Mouse (Mus musculus) gastrocnemius, postnatal 25 days (tissue): Measurements from ENCODE around the gene Mrps16. TPM values are rescaled to one million over a fixed set of nuclear protein-coding genes. Genes with fewer than 3 reads are reported as not detected.

ENCODE experiments used
- DNase-seq: peaks from one replicate; pipeline ENCODE4 v3.0.0; 2022
- total RNA-seq, 2 experiments: library from RNA; stranded (reverse); gene quantifications; 1 replicate in 1 of 2; 2 replicates in 1 of 2; pipeline ENCODE4 v1.2.3; 2021

Gene Mrps16
- total RNA-seq, 2 experiments from 2014 or later, result 39.9 to 48.4 TPM

DNA sequence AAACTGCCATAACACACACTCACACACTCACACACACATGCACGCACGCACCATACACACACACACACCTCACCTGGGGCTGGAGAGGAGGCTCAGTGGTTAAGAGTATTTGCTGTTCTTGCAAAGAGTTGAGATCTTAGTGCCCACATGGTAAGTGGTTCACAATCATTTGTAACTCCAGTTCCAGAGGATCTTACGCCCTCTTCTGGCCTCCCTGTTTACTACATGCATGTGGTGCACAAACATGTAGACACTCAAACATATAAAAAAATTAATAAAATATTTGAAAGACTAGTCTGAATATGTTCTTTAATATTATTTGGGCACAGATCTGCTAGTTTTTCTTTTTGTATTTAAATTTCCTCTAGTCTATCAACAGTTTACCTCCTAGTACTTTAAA is 25.2 kb downstream of the Mrps16 start:
- DNase-seq, result no peak

DNA sequence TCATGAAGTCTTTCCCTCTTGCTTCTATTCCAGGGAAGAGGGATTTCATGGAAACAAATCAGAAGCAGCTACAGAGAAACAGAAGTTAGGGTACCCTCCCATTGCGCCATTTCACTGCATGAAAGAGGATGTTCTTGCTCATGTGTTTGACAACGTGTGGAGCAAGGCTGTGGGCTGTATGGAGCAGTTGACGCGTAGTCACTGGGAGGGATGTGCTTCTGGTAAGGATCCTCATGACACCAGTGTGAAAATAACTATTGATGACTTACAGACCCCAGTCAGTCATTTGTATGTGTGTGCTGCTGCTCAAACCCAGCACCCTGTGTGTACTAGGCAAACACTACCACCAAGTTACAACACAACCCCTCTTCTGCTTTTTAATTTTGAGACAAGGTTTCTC is 30.2 kb downstream of the Mrps16 start:
- no peak for DNase-seq

DNA sequence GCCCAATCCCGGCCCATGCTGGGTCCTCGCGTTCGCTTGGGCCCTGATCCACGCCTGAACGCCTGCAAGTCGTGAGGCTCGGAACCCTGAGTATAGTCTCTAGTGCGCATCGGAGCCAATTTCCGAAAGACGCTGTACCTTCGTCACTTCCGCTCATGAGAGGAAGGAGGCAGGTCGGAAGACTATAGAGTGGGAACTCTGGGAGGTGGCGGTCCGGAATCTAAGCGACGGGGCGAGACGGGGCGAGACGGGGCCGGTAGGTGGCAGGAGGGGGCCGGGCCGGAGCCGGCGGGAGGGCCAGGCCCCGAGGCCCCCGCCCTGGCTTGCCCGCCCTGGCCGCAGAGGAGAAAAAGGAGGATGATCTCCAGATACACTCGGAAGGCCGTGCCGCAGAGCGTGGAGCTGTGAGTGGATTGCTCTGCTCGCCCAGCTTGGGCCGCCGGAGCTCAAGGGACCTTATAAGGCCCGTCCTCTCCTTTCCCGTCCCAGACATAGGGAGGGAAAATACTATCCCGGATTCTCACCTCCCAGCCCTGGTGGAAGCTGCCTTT is 45.4 kb downstream of the Mrps16 start, which contains the start of the genes Ecd and Fam149b:
TSS of gene Ecd (minus strand) at position 131 of the 551 bp plus-strand sequence.
TSS of gene Fam149b (plus strand) at position 172 of the 551 bp plus-strand sequence.
- peak; percentile 91 for DNase-seq

DNA sequence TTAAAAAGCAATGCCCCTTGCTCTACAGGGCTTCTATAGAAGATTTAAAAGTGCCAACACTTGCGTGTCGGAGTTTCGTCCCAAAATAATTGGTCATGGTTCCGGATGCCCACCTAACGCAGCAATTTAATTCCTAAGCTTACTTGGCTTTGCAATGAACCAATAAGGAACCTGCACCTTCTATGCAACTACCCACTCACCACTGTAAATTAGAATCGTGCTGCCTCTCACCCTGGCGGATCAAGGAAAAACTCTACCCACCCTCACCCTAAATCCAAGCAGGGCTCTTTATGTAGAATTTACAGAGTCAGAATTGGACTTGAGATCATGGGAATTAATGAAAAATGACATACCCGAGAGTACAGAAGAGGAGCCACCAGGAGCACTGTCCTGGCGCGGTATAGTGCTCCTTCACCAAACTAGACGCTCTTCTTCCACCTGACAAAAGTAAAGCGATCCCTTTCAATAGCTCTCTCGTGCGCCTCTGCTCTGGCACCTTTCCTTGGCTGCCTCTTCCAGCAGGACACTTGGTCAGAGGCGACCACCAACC is 45.9 kb downstream of the Mrps16 start:
- DNase-seq, result no peak

DNA sequence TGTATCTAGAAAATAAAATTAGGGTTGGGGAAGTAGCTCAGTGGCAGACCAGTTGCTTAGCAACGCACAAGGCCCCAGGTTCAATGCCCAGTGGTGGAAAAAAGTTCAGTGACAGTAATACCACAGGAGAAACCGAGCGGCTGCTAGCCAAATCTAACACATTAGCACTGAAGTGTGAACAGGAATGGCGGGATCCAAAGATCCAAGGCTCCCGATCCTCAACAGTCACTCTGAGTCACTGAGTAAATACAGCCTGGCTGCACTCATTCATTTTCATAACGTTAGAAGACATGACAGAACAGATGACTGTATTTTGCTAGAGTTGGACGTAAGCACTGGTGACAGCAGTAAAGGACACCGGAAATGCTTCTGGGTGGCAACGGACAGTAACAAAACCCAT is 47.5 kb downstream of the Mrps16 start:
- no peak for DNase-seq

DNA sequence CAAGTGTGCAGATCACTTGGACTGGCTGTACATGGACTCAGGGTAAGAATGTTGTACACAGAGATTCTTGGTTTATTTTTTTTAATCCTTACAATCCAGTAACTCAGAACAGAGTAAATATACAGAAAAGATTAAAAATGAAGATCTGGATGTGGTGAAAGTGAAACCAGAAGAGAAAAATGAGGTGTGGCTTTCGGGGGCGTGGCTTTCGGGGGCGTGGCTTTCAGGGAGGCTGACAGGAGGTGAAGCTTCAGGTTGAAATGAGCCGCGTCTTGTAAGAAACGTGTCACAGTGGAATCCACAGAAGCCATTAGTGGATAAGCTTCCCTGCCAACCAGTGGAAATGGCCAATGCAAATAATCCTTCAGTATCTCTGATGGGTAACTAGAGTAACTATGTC is 52.6 kb downstream of the Mrps16 start:
- DNase-seq, result no peak

DNA sequence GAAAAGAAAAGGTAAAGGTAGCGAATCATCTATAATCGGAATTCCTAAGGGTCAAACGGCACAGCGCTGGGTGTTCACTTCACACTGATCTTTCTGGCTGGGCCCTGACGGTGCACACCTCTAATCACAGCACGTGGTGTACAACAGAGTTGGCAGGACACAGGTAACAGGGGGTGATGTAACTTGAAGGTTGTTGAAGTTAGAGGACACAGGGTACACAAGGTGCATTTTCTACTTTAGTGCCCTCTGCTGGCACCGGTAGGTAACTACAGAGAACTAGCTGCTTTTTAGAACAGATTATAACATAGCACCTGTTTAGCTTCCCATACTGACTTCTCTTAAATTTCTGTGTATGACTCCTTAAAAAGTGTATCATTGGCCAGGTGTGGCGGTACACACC is 53.3 kb downstream of the Mrps16 start:
- no peak for DNase-seq

DNA sequence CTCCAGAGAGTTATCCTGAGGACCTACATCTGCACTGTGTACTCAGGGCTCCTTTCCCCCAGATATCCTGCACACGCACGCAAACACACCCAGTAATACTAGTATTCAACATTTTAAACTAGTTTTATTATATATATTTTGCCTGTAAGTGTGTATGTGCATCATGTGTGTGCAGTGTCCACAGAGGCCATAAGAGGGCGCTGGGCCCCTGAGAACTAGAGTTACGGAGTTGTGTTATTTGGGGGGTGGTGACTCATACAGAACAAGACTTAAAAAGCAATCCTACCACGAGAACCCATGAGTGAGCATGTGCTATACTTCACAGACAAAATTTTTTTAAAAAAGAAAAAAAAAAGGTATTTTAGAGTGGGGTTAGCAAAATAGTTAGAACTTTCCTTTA is 54.0 kb downstream of the Mrps16 start:
- no peak for DNase-seq

Other genes with a start within 250 kb of the Mrps16 start
- gene Kcnk5, start 211.8 kb downstream of the Mrps16 start, total RNA-seq, result under 1 TPM; 0.28 to 0.70 TPM
- gene Kcnk16, start 124.4 kb downstream of the Mrps16 start, total RNA-seq, result not detected
- 10 to 100 TPM; 32.5 to 33.7 TPM for gene Nudt13, start 98.9 kb downstream of the Mrps16 start, total RNA-seq
- 10 to 100 TPM; 27.0 to 28.3 TPM for gene Ecd, start 45.5 kb downstream of the Mrps16 start, total RNA-seq
- gene Fam149b, start 45.5 kb downstream of the Mrps16 start, total RNA-seq, result 10 to 100 TPM; 19.7 to 20.8 TPM
- gene Dnajc9, start 4.7 kb downstream of the Mrps16 start, total RNA-seq, result 1 to 10 TPM; 9.1 to 9.3 TPM
- gene Cfap70, start 58.6 kb upstream of the Mrps16 start, total RNA-seq, result under 1 TPM; 0.24 to 0.28 TPM
- 10 to 100 TPM; 22.0 to 27.4 TPM for gene Anxa7, start 86.5 kb upstream of the Mrps16 start, total RNA-seq
- gene Mss51, start 103.3 kb upstream of the Mrps16 start, total RNA-seq, result 10 to 100 TPM in 1 of 2 experiments, 1 to 10 TPM in 1; 3.2 to 27.2 TPM
- gene Ppp3cb, start 152.9 kb upstream of the Mrps16 start, total RNA-seq, result 100 to 1,000 TPM; 114 to 140 TPM
- gene Usp54, start 247.4 kb upstream of the Mrps16 start, total RNA-seq, result 1 to 10 TPM; 3.8 to 5.1 TPM